Mouse (Mus musculus) frontal cortex, postnatal 36 days (tissue): Measurements from ENCODE around the gene Lonp1.
"Not testable (repeated sequence)": the region's sequence is repeated elsewhere in the genome, so short reads cannot be mapped to it uniquely, and the experiment has no call there.

ENCODE experiments used
- DNase-seq, 2 experiments: peaks; one replicate each; pipeline ENCODE4 v3.0.0; 2022; ENCODE audit warnings: low spot score in 2 of 2

The Lonp1 gene

GRCm38 (mm10) chr17:56625495-56625894 lies 1.2 kb downstream of the Lonp1 start:
- no peak for DNase-seq

GRCm38 (mm10) chr17:56617628-56618027 lies 9.1 kb downstream of the Lonp1 start:
- no peak for DNase-seq

DNA sequence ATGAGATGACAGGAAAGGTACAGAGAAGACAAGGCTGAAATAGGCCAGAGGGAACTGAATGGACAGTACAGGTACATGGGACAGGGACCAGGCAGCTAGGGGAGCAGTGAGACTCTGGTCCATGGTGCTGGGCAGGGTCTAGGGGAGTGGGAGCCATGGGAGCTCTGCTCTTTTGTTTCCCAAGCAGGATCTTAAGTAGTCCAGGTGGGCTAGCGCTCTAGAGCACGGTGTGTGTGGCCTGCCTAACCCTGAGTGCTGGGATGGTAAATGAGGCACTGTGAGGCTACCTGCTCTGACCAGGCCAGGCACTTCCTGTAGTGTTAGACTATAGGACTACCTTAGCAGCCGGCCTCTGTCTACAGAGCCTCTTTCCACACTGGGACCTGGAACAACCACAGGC lies 10.0 kb downstream of the Lonp1 start:
- DNase-seq = no peak

DNA sequence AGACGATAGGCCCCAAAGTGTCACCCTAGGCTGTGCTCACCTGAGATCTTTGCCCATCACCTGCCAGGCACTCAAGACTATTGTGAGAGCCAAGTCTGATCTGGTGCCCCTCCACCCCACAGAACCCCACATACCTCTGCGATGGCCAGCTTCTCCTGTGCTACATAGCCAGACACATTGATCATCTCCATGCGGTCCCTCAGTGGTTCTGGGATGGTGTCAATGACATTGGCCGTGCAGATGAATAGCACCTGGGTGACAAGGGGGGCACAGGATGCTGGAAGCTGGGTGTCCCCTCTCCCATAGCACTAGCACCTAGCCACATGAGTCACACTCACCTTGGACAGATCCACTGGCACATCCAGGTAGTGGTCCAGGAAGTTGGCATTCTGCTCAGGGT lies 10.9 kb downstream of the Lonp1 start:
- no peak for DNase-seq

DNA sequence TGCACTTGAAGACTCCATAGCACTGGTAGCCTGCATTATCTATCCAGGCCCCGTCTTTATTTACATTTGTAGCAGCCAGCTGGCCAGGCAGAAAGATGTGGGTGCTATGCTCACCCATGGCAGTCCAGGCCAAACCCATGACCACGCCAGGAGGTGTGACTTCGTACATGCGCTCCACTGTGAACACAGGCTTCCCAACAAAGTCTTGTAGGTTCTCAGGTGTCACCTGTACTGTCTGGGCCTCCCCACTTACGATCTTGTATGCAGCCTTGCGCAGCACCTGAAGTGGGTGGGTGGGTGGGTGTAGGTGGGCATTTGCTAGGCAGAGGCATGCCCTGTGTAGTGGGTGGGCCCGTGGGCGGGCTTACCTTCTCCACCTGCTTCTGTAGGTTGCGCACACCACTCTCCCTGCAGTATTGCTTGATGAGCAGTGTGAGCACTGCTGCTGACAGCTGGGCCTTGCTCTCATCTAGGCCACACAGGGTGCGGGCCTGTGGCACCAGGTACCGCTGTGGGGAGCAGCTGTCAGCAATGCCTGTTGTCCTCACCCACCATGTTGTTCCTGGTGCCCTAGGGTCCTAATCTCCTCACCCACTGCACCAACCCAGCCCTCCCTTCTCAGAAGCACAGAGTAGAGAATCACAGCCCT lies 11.4 kb downstream of the Lonp1 start:
- DNase-seq = no peak

GRCm38 (mm10) chr17:56614391-56615135 lies 12.1 kb downstream of the Lonp1 start:
- no peak for DNase-seq

DNA sequence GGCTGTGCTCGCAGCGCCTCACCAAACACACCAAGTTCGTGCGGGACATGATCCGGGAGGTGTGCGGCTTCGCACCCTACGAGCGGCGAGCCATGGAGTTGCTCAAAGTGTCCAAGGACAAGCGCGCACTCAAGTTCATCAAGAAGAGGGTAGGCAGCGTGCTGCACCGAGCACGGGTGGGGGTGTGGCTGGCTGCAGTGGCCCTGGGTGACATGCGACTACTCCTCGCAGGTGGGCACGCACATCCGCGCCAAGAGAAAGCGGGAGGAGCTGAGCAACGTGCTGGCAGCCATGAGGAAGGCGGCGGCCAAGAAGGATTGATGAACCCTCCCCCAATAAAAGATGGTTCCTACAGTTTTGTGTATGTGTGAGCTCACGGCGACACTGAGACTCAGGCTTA lies 12.8 kb downstream of the Lonp1 start:
- DNase-seq = not testable (repeated sequence)

- peak; percentile 97 to 98 for DNase-seq
These were observed 13.3 kb downstream of the Lonp1 start, which contains the start of gene Rpl36 for GRCm38 (mm10) chr17:56613236-56613844. Rpl36 (plus strand) TSS chr17:56613416.

GRCm38 (mm10) chr17:56612565-56612939 lies 14.1 kb downstream of the Lonp1 start:
- DNase-seq = not testable (repeated sequence)

DNA sequence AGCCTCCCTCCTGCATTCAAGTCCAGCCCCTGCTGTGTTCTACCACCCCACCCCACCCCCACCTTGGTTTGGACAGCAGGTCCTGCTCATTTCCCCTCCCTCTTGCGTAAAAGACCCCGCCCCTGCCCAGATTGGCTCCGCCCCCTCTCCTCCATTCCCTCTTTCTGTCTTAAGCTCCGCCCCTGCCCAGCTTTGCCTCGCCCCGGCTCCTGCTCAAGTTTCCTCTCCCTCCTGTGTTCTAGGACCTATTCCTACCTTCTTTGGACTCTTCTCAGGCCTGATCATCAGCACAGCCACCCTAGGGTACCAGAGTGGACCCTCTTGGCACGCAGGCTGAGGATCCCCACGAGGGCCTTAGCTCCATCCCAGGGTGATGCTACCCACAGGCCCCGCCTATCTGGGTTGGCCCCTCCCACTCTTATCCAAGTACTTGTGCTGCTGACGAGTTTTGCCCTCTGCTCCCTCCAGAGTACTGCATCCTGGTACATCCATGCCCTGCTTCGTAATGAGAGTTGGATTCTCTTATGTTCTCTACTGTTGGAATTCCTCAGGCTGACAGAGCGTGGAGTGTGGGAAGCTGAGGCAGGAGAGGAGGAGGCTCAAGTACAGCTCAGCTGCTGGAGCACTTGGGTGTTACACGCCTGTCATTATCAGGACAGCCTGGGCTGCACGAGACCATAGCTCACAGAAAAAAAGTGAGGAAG lies 14.7 kb downstream of the Lonp1 start:
- no peak for DNase-seq

- no peak for DNase-seq
These were observed 15.4 kb downstream of the Lonp1 start for GRCm38 (mm10) chr17:56611323-56611722.

DNA sequence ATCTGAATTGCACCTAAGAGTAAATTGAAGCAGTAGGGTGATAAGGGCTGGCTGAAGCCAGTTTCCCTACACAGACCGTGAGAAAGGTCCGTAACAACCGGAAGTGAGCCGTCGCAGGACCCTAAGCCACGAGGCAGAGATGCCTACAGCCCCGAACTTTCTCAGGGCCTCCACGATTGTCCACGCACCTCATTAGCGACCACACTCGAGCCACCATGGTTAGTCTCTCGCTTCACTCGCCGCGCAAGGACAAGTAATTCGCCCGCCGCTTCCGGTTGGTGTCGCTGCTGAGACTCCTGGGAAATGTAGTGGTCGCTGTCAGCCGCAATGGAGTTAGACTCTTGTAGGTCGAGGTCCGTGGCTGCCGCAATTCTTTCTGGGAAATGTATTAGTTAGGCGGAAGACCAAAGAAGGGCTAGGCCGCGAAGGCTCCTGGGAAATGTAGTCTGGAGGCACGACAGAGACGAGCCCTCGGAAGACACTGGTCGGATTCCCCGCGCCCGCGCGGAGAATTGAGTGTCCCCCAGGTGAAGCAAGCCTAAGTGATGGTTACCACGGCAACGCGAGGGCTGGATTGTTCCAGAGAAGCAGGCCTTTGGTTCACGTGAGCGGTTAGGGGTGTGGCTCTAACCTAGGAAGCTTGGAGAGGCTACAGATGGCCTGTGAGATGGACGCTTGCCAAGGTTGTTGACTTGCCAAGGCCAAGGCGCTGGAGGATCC lies 17.1 kb downstream of the Lonp1 start, which contains the start of gene 2410015M20Rik:
2410015M20Rik (minus strand) TSS at position 320 of the 720 bp plus-strand sequence.
- peak; percentile 95 to 98 for DNase-seq

DNA sequence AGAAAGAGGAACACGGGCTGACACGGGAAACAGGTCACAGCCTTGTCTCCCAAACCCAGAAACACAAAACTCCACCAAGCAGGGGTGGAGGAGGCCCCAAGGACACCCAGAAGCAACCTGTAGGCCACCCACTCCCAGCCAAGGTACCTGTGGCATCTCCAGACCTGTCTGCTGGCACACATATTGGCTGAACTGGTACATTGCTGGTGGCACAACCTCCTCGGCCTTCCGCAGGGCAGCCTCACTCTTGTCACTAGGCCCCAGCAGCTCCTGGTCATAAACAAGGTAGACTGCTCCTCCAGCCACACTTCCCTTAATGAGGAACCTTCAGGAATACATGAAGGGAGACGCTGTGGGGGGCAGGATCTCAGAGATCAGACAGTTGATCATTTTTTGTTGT lies 18.0 kb downstream of the Lonp1 start:
- DNase-seq = no peak

DNA sequence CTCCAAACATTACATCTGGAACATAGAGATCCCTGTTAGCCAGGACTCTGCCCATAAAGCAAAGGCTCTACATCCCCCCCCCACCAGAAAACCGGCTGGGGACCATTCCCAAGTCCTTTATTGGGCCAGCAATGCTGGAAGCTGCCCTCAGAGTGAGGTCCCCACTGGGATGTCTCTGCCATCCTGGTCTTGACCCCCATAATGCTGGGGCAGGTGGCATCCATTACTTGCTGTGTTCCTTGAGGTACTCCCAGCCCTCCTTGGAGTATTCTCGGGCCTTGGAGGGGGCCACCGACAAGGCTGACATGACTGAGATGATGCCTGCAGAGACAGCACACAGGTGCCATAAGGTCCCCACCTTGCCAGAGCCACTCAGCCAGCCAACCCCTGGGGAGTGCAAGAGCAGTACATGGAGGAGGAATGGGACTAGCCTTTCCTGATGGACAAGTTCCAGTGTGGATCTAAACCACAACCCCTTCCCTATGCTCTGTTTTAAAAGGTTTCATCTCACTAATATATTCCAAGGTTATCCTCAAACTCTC lies 19.1 kb downstream of the Lonp1 start:
- no peak for DNase-seq

DNA sequence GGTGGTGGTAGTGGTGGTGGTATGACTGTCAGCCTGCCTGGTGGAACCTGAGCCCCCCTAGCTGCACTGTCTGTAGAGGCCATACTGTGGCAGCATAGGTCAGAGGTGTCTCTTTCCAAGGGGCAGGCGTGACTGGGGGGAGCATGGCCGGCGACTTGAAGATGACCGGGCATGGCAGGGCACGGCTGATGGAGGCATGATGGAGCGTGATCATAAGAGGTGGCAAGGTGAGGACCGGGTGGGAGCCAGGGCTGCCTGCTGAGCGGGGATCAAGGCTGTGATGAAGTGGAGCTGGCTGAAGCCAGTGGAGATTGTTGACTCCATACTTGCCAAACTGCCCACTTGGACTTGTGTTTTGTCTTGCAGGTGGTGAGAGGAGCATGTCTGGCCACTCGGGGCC lies 21.3 kb downstream of the Lonp1 start:
- no peak for DNase-seq

DNA sequence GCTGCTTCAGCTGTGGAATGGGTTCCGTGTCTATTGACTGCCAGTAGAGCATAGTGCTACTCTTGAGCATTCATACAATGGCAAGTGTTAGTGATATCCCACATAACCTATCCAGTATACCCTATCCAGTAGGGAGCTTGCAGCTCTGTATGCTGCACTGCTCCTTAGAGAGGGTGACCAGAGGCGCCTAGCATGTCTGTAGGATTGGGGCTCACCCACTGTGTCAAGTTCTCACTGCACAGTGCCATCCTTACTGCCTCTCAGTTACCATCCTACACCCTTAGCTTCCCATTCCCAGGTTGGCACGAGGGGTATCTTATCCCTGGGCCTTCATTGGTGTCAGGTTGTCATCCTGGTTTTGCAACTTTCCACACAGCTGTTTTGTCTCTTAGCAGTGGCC lies 22.3 kb downstream of the Lonp1 start:
- no peak for DNase-seq

DNA sequence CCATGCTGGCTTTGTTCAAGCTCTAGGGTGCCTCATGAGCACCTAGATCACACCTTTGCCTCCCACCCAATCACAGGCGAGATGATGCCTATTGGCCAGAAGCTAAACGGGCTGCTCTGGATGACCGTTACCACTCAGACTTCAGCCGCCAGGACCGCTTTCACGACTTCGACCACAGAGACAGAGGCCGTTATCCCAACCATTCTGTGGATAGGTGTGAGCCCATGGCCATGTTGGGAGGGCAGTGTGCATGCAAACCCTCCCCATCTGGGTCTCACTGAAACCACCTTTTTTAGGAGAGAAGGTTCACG lies 22.7 kb downstream of the Lonp1 start:
- DNase-seq = no peak

DNA sequence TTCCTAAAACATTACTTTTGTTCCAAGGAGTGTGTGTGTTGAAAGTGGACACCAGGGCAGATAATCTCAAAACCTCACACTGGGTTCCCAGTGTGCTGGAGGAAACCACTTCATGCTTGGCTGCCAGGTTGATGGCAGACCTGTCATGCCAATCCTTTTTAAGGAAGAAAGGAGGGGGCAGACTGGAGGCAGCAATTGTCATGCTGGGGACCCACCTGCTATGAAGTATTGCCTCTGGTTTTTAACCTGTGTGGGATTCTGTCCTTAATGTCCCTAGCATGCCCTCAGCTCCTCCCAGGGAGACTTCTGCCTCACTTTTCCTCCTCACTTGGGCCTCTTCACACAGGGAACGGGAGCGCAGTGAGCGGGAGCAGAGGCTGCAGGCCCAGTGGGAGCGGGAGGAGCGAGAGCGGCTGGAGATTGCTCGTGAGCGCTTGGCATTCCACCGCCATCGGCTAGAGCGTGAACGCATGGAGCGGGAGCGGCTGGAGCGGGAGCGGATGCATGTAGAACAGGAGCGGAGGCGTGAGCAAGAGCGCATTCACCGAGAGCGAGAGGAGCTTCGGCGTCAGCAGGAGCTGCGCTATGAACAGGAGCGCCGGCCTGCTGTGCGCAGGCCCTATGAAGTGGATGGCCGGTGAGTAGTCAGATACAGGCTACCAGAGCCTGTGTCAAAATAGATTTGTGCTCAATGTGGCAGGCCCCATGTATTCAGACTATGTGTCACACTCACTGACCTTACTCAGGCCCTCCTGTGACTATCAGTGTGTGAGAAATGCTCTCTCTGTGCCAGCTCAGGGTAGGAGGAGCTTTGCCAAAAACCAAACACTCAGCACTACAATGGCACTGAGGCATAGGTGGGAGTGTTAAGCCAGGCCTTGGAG lies 23.3 kb downstream of the Lonp1 start:
- no peak for DNase-seq

DNA sequence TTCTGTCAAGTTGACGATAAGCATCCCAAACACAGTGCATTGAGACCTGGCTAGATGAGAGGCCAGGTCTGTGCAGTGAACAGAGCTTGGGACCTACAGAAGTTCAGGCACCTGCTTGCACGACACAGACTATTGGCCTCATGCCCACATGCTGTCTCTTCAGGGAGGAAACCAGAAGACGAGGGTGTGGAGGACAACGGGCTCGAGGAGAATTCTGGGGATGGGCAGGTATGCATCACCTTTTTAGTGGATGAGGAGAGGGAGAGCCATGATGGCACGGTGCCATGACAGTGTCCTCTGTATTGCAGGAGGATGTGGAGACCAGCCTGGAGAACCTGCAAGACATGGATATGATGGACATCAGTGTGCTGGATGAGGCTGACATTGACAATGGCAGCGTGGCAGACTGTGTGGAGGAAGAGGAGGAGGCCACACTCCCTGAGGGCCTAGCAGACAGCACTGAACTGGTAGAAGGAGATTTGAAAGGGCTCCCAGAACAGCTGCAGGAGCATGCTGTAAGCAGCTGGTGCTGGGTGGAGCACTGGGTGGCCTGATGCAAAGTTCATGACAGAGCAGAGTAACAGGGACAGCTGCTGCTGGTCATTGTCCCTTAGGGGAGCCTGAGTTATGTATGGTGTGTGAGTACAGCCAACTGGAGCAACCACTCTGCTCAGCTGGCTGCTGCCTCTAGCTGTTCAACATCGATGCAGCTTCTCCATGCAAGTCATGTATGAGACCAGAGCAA lies 33.0 kb downstream of the Lonp1 start:
- DNase-seq = no peak

DNA sequence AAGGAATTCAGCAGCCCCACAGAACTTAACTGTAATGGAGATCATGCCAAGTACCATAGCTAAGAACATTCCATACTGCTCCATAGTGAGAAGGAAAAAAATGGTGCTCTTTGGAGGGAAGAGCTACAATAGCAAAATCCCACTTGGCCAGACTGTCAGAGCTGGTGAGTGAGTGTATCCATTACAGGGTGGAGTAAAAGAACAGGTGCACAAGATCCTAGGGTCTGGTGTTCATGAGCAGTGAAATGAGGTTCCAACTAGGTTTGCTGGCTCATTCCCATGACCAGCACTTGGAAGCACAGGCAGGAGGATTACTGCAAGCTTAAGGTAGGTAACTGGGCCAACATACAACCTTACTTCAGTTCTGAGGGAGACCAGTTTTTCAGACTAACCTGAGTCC lies 34.1 kb downstream of the Lonp1 start:
- no peak for DNase-seq
